Mouse (Mus musculus): ENCODE results near the gene Tcap. TPM values are rescaled to one million over a fixed set of nuclear protein-coding genes. Genes with fewer than 3 reads are reported as not detected.

Tcap gene
- polyA plus RNA-seq, 1 experiment = 83.8 TPM

DNA sequence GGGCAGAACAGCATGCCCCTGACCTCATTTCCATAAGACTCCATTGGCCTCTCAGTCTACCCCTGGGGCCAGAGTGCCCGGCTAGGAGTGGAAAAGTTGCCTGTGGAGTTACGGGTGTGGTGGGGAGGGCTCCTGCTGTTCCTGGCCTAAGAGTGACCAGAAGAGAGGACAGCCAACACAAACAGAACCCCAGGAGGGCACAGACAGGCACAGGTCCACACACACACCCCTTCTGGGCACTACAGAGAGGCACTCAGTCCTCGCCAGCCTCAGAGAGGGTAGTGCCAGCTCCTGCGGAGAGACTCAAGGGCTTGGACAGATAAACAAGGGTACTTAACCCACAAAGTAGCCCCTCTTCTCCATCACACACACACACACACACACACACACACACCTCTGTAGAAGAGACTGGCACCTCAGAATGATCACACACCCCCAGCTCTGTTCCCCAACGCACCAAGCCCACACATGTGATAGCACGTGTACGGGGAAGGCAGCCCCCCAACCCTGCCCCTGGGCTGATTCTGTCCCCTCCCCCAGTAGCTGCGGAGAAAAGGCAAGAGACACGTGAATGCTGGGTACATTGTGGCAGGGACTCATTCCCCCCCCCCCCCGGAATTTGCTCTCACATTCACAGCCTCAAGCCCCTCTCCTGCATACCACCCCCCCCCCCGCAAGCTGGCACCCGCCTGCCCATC, 36.1 kb upstream of the Tcap start:
- Histone ChIP-seq H3K4me1 (replicated peaks; ENCODE audit: control insufficient read depth, insufficient read depth, low read length) (peaks cover 9% of the 10 kb centered on the region), H3K4me3 (ENCODE audit: control insufficient read depth, insufficient read depth, low read length) (no peak overlapping the region; the same call in 1 of the 2 replicates), H3K36me3 (ENCODE audit: control insufficient read depth, insufficient read depth, low read length) (no peaks in the 10 kb centered on the region), H3K27ac (ENCODE audit: control insufficient read depth, insufficient read depth, low read length) (no peak overlapping the region), H3K27me3 (ENCODE audit: control insufficient read depth, insufficient read depth, low read length) (peaks cover 4% of the 10 kb centered on the region; the same call in 1 of the 2 replicates)
- TF ChIP-seq POLR2A (IDR thresholded peaks at IDR 0.05; ENCODE audit: control insufficient read depth, extremely low read depth, insufficient read depth, low read length, poor library complexity) (no peak), CTCF (IDR thresholded peaks at IDR 0.05; ENCODE audit: borderline replicate concordance, control insufficient read depth, extremely low read depth, insufficient read depth, low read length, poor library complexity) (no peak)
- WGBS = 39% methylated on average over 10 of the region's 12 CpGs
- no peak for DNase-seq

- Histone ChIP-seq H3K27me3 (ENCODE audit: control insufficient read depth, insufficient read depth, low read length) (peaks cover 4% of the 10 kb centered on the region; the same call in 1 of the 2 replicates), H3K4me3 (ENCODE audit: control insufficient read depth, insufficient read depth, low read length) (peak within 1 kb of the TSS; percentile 32), H3K4me1 (replicated peaks; ENCODE audit: control insufficient read depth, insufficient read depth, low read length) (peaks cover 7% of the 10 kb centered on the region), H3K36me3 (ENCODE audit: control insufficient read depth, insufficient read depth, low read length) (no peaks in the 10 kb centered on the region), H3K27ac (ENCODE audit: control insufficient read depth, insufficient read depth, low read length) (no peak within 1 kb of the TSS)
- TF ChIP-seq POLR2A (IDR thresholded peaks at IDR 0.05; ENCODE audit: control insufficient read depth, extremely low read depth, insufficient read depth, low read length, poor library complexity) (peak; percentile 32; the same call in 1 of the 2 replicates), CTCF (IDR thresholded peaks at IDR 0.05; ENCODE audit: borderline replicate concordance, control insufficient read depth, extremely low read depth, insufficient read depth, low read length, poor library complexity) (no peak; the same call in 1 of the 2 replicates)
- WGBS = 2% methylated on average over 55 of the region's 55 CpGs
- peak; percentile 70 for DNase-seq
These were observed 35.3 kb upstream of the Tcap start, which contains the start of gene Ppp1r1b for GRCm38 (mm10) chr11:98348083-98348961. Gene Ppp1r1b, plus strand, starts transcription at chr11:98348404.

GRCm38 (mm10) chr11:98349308-98349707, 34.3 kb upstream of the Tcap start:
- no peak for DNase-seq
- Histone ChIP-seq H3K27me3 (ENCODE audit: control insufficient read depth, insufficient read depth, low read length) (peaks cover 4% of the 10 kb centered on the region; the same call in 1 of the 2 replicates), H3K4me3 (ENCODE audit: control insufficient read depth, insufficient read depth, low read length) (no peak overlapping the region), H3K4me1 (replicated peaks; ENCODE audit: control insufficient read depth, insufficient read depth, low read length) (peaks cover 9% of the 10 kb centered on the region), H3K27ac (ENCODE audit: control insufficient read depth, insufficient read depth, low read length) (no peak overlapping the region), H3K36me3 (ENCODE audit: control insufficient read depth, insufficient read depth, low read length) (no peaks in the 10 kb centered on the region)
- 59% methylated on average over 9 of the region's 9 CpGs for WGBS
- TF ChIP-seq CTCF (IDR thresholded peaks at IDR 0.05; ENCODE audit: borderline replicate concordance, control insufficient read depth, extremely low read depth, insufficient read depth, low read length, poor library complexity) = no peak
- no peak for TF ChIP-seq POLR2A (IDR thresholded peaks at IDR 0.05; ENCODE audit: control insufficient read depth, extremely low read depth, insufficient read depth, low read length, poor library complexity)

DNA sequence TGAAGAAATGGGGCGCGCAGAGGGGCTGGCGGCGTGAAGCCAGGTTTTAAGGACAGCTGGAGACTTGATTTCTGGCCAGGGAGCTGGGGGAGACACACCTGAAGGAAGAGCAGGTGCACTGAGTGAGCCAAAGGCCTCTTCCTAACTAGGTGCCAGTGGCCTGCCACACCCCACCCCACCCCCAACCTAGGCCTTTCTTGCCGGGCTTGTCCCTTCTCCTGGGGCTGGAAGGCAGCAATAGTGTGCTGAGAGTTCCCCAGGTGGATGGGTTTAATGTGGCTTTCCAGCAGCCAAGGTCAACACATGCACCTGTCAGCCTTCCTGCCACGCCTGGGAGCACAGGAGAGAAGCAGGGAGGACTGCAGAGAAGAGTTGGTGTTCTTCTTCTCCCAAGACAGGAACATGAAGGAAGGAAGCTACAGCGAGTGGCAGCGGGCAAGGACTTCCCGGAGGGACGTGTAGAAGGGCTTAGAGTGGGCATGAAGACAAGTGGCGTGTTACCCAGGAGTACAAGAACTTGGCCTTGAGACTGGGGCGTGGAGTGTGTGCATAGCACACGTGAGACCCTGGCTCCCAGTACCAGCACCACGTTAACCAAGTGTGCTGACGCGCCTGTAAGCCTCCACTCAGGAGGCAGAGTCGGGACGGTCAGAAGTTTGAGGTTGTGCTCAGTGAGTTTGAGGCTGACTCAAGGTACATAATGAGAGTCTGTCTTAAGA, 31.2 kb upstream of the Tcap start:
- Histone ChIP-seq H3K4me1 (replicated peaks; ENCODE audit: control insufficient read depth, insufficient read depth, low read length) (peaks cover 20% of the 10 kb centered on the region), H3K27me3 (ENCODE audit: control insufficient read depth, insufficient read depth, low read length) (peaks cover 4% of the 10 kb centered on the region; the same call in 1 of the 2 replicates), H3K36me3 (ENCODE audit: control insufficient read depth, insufficient read depth, low read length) (no peaks in the 10 kb centered on the region), H3K4me3 (ENCODE audit: control insufficient read depth, insufficient read depth, low read length) (no peak overlapping the region), H3K27ac (ENCODE audit: control insufficient read depth, insufficient read depth, low read length) (no peak overlapping the region)
- no peak for TF ChIP-seq CTCF (IDR thresholded peaks at IDR 0.05; ENCODE audit: borderline replicate concordance, control insufficient read depth, extremely low read depth, insufficient read depth, low read length, poor library complexity)
- no peak for TF ChIP-seq POLR2A (IDR thresholded peaks at IDR 0.05; ENCODE audit: control insufficient read depth, extremely low read depth, insufficient read depth, low read length, poor library complexity)
- 87% methylated on average over 18 of the region's 18 CpGs for WGBS
- DNase-seq = no peak

DNA sequence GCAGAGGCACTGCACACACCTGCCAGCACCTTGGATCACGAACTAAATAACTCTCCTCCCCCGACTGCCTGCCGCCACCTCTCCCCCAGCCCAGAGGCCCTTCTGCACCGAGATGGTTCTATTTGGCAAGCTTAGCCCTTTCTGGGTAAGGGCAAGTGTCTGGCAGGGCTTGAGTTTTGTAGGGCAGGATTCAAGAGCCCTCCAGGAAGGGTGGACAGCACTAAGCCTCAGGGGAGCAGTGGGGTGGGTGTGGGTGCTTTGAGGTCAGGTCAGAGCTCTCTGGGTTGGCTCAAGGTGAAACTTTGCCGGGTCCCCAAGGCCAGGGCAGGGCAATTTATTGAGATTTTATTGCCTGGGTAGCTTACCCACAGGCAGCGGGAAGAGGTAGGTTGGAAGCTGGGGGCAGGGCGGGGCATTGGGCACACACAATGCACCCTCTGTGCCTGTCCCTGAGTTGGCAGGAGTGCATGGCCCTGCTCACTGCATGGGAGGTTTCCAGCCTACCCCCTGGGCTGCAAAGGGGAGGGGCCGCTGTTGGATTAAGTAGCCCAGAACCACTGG, 29.9 kb upstream of the Tcap start:
- 77% methylated on average over 8 of the region's 8 CpGs for WGBS
- no peak for DNase-seq
- Histone ChIP-seq H3K27me3 (ENCODE audit: control insufficient read depth, insufficient read depth, low read length) (peaks cover 4% of the 10 kb centered on the region; the same call in 1 of the 2 replicates), H3K4me1 (replicated peaks; ENCODE audit: control insufficient read depth, insufficient read depth, low read length) (peaks cover 19% of the 10 kb centered on the region), H3K36me3 (ENCODE audit: control insufficient read depth, insufficient read depth, low read length) (no peaks in the 10 kb centered on the region), H3K27ac (ENCODE audit: control insufficient read depth, insufficient read depth, low read length) (no peak overlapping the region), H3K4me3 (ENCODE audit: control insufficient read depth, insufficient read depth, low read length) (no peak overlapping the region)
- TF ChIP-seq CTCF (IDR thresholded peaks at IDR 0.05; ENCODE audit: borderline replicate concordance, control insufficient read depth, extremely low read depth, insufficient read depth, low read length, poor library complexity) (no peak), POLR2A (IDR thresholded peaks at IDR 0.05; ENCODE audit: control insufficient read depth, extremely low read depth, insufficient read depth, low read length, poor library complexity) (no peak)

Measured in thymus, adult 2 months (tissue).